Mouse (Mus musculus) stomach, postnatal 0 days (tissue): ENCODE measurements at regions not wholly inside any gene's neighbourhood (a gene's known extent, or its start where the extent isn't known, plus 50 kb on each side); places are given as distances from the start of the nearest gene placed in this dataset.
A peak's percentile ranks its signal among the peaks of the same experiment; 100 is the strongest.

Experiments used
- CTCF ChIP-seq: IDR thresholded peaks from 2 replicates; pipeline ENCODE4 v1.5.1; 2016; ENCODE audit warnings: antibody characterized with exemption, low read depth, mild to moderate bottlenecking, moderate library complexity
- EP300 ChIP-seq: optimal IDR thresholded peaks from 2 replicates; pipeline ENCODE3; 2016; ENCODE audit warnings: antibody characterized with exemption

- TF ChIP-seq CTCF, result peak; percentile 35
- TF ChIP-seq EP300, result no peak
Measured at GRCm38 (mm10) chr14:54092444-54092843, 161.5 kb downstream of the Dad1 start.
